Mouse (Mus musculus): ENCODE data around the gene Srsf10. TPM values are rescaled to one million over a fixed set of nuclear protein-coding genes. Genes with fewer than 3 reads are reported as not detected.

The Srsf10 gene
- polyA plus RNA-seq (2012; ENCODE audit: low replicate concordance): 373 and 452 TPM in 2 replicates

DNA sequence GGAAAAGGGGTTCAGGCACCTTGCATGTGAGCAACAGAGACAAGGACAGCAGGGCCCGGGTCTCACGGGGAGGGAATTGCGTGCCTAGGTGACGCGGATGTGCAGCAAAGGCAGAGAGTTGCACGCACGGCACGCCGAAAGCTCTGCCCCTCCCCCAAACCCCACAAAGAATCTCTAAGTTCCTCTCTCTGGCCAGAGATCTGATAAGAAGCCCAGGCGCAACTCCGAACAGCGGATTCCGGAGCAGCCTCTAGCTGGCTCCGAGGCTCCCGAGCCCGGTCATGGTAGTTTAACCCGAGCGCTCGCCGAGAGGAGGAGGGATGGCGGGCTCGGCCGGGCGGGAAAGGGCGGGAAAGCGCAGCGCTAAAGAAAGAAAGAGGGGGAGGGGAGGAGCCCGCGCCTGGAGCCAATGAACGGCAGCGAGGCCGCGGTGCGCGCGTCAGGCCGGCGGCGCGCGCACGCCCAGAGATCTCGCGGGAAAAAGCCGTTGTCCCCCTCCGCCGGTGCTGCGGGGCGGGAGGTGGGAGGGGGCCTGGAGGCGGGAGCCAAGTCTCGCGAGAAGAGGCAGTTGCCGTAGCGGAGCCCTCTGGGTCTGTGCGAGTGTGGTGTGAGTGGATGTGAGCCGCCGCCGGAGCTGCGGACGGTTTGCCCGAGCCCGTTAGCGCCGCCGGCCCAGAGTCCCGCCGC lies at the start of gene Srsf10:
Srsf10 (plus strand) TSS at position 212 of the 687 bp plus-strand sequence.

DNA sequence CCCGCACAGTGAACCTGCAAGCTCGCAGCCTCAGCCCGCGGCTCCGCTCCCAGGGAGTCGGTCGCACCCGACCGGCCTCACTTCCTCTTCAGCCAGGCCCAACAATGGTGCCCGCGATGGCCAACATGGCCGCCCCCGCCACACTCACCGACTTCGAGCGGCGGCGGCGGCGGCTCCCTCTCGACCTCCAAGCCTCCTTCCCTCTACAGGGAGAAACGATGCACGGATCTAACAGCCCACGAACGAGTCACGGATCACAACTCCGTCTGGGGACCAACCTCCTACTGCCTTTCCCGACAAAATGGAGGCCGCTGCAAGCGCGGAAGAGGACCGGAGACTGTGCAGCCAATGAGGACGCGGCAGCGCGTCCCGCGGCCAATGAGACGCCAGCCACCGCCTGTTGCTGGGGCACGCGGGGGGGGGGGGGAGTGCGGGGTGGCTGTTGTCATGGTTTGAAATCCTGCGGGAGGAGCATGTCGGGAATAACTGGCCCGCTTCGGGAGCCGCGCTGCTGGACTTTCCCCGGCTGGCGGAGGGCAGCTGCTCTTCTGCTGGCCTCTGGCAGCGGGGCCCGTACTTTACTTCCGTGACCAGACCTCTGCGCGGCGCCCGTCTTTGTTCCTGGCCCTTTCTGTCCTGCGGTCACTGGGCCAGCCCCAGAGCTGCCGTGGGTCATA lies 18.1 kb downstream of the Srsf10 start, which contains the start of gene Pnrc2:
Pnrc2 (minus strand) TSS at position 325 of the 677 bp plus-strand sequence.

DNA sequence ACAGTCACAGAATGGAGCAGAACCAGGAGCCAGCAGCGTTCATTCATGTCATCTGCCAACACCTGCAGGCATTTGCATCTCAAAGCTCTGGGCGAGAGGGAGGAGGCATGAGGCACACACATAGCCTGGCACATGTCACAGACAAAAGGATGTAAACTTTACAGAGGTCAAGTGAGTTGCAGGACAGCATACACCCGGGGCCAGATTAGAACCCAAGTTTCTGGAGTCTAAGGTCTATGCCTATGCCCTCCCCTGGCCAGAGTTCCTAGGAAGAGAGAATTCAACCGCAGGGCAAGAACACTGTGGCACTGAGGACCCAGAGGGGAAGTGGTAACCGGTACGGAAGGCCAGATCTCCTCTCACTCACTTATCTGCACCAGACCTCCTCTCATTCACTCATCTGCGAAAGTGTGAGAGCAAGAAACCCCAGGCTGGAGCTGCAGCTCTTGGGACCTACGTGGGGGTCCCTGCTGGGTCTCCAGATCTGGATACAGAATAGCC lies 39.6 kb downstream of the Srsf10 start, which contains the start of gene Cnr2:
Cnr2 (plus strand) TSS at position 324 of the 501 bp plus-strand sequence.

Other genes starting within 250 kb of the Srsf10 start
- 0.13 and 0.16 TPM in 2 replicates for gene Ifnlr1, start 169.5 kb upstream of the Srsf10 start, polyA plus RNA-seq (2012; ENCODE audit: low replicate concordance)
- not detected in 2 replicates for gene Il22ra1, start 127.6 kb upstream of the Srsf10 start, polyA plus RNA-seq (2012; ENCODE audit: low replicate concordance)
- gene Myom3, start 96.0 kb upstream of the Srsf10 start, polyA plus RNA-seq (2012; ENCODE audit: low replicate concordance): 0.07 and 0.09 TPM in 2 replicates
- gene Pnrc2, start 18.1 kb downstream of the Srsf10 start, polyA plus RNA-seq (2012; ENCODE audit: low replicate concordance): 1.2 and 6.1 TPM in 2 replicates
- gene Cnr2, start 39.6 kb downstream of the Srsf10 start, polyA plus RNA-seq (2012; ENCODE audit: low replicate concordance): 2.5 and 9.4 TPM in 2 replicates
- gene Fuca1, start 65.0 kb downstream of the Srsf10 start, polyA plus RNA-seq (2012; ENCODE audit: low replicate concordance): 11.8 and 14.9 TPM in 2 replicates
- gene Hmgcl, start 90.7 kb downstream of the Srsf10 start, polyA plus RNA-seq (2012; ENCODE audit: low replicate concordance): 17.4 and 32.0 TPM in 2 replicates
- 13.9 and 30.1 TPM in 2 replicates for gene Gale, start 108.0 kb downstream of the Srsf10 start, polyA plus RNA-seq (2012; ENCODE audit: low replicate concordance)
- gene Lypla2, start 116.9 kb downstream of the Srsf10 start, polyA plus RNA-seq (2012; ENCODE audit: low replicate concordance): 401 and 495 TPM in 2 replicates
- gene Pithd1, start 131.5 kb downstream of the Srsf10 start, polyA plus RNA-seq (2012; ENCODE audit: low replicate concordance): 20.6 and 96.9 TPM in 2 replicates
- gene Eloa, start 166.0 kb downstream of the Srsf10 start, polyA plus RNA-seq (2012; ENCODE audit: low replicate concordance): 4.6 and 6.3 TPM in 2 replicates
- gene Rpl11, start 197.7 kb downstream of the Srsf10 start, polyA plus RNA-seq (2012; ENCODE audit: low replicate concordance): 692 and 1,423 TPM in 2 replicates